Mouse (Mus musculus): Measurements from ENCODE around the gene Polr2l. TPM values are rescaled to one million over a fixed set of nuclear protein-coding genes. Genes with fewer than 3 reads are reported as not detected.
A peak's percentile ranks its signal among the peaks of the same experiment; 100 is the strongest.

Polr2l gene
- total and polyA plus RNA-seq, 2 experiments from 2014 or later = 21.1 to 73.2 TPM

DNA sequence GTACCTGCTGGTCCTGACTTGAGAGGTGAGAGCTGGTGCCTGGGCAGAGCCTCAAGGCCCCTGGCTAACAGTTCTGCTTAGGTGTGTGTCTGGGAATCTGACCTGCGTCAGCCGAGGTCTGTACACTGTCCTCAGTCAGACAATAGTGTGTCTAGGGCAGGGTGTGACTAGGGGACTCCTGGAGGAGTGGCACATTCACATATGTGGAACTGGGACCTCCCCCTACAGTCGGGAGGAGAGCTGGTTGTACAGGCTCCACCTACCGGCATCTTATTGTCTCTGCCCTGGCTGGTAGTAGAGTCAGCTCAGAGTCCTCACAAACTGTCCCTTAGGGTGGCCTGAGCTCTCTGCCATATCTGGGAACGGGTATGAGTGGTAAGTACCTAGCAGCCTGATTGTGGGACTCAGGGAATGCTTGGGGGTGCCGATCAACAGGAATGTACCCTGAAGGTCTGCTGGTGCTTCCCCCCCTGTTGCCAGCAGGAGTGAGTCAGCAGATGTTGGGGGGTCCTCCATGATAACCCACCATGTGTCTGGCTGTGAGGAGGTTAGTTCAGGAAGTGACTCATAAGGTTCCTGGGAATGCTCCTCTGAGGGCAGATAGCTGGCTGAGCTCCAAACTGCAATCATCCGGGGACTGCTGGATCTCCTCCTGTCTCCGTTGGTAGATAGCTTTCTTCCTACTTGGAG is 6.3 kb downstream of the Polr2l start:
- Histone ChIP-seq H3K27ac (ENCODE audit: low read depth, low read length) (peak overlapping the region; percentile 84), H3K27me3 (ENCODE audit: insufficient read depth, low read length) (peaks cover 25% of the 10 kb centered on the region), H3K4me3 (ENCODE audit: low read depth, low read length) (peak overlapping the region; percentile 62), H3K36me3 (ENCODE audit: insufficient read depth) (peaks cover 23% of the 10 kb centered on the region), H3K9me3 (ENCODE audit: low read length) (no peaks in the 10 kb centered on the region), H3K4me2 (ENCODE audit: low read depth) (peak overlapping the region; percentile 72), H3K4me1 (ENCODE audit: insufficient read depth) (peaks cover 20% of the 10 kb centered on the region; the same call in 1 of the 2 replicates), H3K9ac (peak overlapping the region; percentile 69)
- peak; percentile 82 for DNase-seq
- 8% methylated on average over 8 of the region's 8 CpGs for WGBS
- ATAC-seq = peak; percentile 84
- TF ChIP-seq CTCF (IDR thresholded peaks at IDR 0.05; ENCODE audit: low read depth) = peak; percentile 59

DNA sequence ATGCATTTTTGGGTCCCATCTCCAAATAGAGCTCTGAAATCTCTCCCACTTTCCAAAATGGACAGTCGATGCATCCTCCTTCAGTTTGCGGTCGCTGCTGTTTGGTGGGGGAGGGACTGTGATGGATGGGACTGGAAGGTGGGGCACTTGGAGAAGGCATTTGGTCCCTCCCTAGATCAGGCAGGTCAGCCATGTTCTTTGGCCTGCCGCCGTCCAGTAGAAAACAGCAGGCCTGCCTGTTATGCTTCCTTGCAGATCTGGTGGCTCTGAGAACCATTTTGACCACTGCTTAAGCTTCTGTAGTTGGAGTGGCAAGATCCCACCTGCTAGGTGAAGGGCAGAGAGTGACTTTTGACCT is 6.8 kb downstream of the Polr2l start:
- Histone ChIP-seq H3K4me1 (ENCODE audit: insufficient read depth) (peaks cover 19% of the 10 kb centered on the region; the same call in 1 of the 2 replicates), H3K9me3 (ENCODE audit: low read length) (no peaks in the 10 kb centered on the region), H3K4me2 (ENCODE audit: low read depth) (peak overlapping the region; percentile 72), H3K36me3 (ENCODE audit: insufficient read depth) (peaks cover 23% of the 10 kb centered on the region), H3K27me3 (ENCODE audit: insufficient read depth, low read length) (peaks cover 25% of the 10 kb centered on the region), H3K27ac (ENCODE audit: low read depth, low read length) (peak overlapping the region; percentile 84), H3K4me3 (ENCODE audit: low read depth, low read length) (peak overlapping the region; percentile 62), H3K9ac (peak overlapping the region; percentile 69)
- no peak for TF ChIP-seq CTCF (IDR thresholded peaks at IDR 0.05; ENCODE audit: low read depth)
- ATAC-seq (peak; percentile 14; the same call in 1 of the 2 replicates), DNase-seq (no peak)
- 21% methylated on average over 5 of the region's 5 CpGs for WGBS

DNA sequence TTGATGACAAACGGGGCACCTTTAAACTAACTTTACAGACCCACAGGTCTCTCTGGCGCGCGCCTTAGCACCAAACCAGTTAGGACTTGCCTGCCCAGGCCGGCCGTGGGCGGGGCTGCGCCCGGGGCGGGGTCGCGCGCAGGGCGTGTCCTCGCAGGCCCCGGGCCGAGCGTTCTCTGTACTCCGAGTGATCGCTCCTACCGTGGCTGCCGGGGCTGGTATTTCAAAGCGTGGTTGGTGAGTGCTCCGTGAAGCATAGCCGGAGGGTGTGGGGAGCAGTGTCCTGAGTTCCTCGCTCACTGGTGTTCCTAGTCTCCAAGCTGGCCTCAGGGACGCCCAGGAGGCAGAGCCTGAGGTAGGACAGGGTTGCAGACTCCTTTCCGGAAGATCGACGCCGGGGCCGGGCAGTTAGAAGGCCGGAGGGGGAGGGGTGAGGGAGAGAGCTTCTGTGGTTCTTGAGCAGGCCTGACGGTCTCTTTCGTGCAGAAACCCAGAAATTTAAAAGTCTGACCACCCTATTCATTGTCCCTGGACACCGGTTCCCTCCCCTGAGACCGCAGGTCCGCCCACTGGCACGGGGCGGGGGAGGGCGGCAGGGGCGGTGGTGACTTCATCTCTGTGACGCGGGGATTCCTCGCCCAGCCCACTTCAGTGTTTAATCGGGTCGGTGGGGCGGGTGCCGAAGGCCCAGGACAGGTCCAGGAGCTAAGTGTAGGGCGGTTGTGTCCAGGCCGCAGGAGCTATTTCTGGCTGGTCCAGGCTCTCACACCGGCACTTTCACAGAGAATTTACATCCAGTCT is 7.5 kb downstream of the Polr2l start, which contains the start of gene Cd151:
Cd151 (plus strand) TSS at position 163 of the 801 bp plus-strand sequence.
- ATAC-seq = peak; percentile 60
- peak within 1 kb of the TSS; percentile 84 for H3K27ac ChIP-seq (ENCODE audit: low read depth, low read length)
- H3K4me1 ChIP-seq (ENCODE audit: insufficient read depth) = peaks cover 19% of the 10 kb centered on the region; the same call in 1 of the 2 replicates
- TF ChIP-seq CTCF (IDR thresholded peaks at IDR 0.05; ENCODE audit: low read depth) = no peak
- peak within 1 kb of the TSS; percentile 72 for H3K4me2 ChIP-seq (ENCODE audit: low read depth)
- peak within 1 kb of the TSS; percentile 62 for H3K4me3 ChIP-seq (ENCODE audit: low read depth, low read length)
- 6% methylated on average over 51 of the region's 52 CpGs for whole genome bisulfite sequencing
- peak within 1 kb of the TSS; percentile 69 for H3K9ac ChIP-seq
- H3K9me3 ChIP-seq (ENCODE audit: low read length) = no peaks in the 10 kb centered on the region
- DNase-seq = peak; percentile 77
- H3K36me3 ChIP-seq (ENCODE audit: insufficient read depth) = peaks cover 23% of the 10 kb centered on the region
- peaks cover 29% of the 10 kb centered on the region for H3K27me3 ChIP-seq (ENCODE audit: insufficient read depth, low read length)

DNA sequence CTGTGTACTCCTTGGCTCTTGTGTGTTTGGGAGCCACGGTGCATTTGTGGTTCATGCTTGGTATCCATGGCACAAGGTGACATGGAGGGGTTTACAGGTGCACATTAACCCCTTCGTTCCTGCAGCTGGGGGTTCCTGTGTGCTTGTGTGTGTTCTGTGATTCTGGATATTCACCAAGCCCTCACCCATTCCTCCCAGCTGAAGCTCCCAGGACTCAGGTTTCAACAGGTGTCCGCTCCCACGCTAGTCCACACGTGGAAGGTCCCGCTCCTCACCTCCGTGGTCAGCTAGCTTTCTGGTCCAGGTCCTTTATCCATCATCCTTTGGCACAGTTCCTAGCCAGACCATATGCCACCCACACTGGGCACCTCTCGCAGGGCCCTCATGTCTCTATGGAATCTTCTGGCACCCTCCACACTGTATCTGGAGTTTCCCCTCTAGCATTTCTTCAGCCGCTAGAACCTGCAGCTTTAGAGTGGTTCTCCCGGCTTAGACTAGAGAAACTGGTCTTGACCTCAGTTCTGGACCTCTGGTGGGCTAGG is 8.3 kb downstream of the Polr2l start:
- no peak overlapping the region for H3K27ac ChIP-seq (ENCODE audit: low read depth, low read length)
- H3K4me3 ChIP-seq (ENCODE audit: low read depth, low read length) = peak overlapping the region; percentile 62
- peaks cover 19% of the 10 kb centered on the region for H3K36me3 ChIP-seq (ENCODE audit: insufficient read depth)
- H3K9me3 ChIP-seq (ENCODE audit: low read length) = no peaks in the 10 kb centered on the region
- H3K27me3 ChIP-seq (ENCODE audit: insufficient read depth, low read length) = peaks cover 36% of the 10 kb centered on the region
- peak overlapping the region; percentile 69 for H3K9ac ChIP-seq
- WGBS = 60% methylated on average over 10 of the region's 10 CpGs
- peak overlapping the region; percentile 72 for H3K4me2 ChIP-seq (ENCODE audit: low read depth)
- peaks cover 19% of the 10 kb centered on the region; the same call in 1 of the 2 replicates for H3K4me1 ChIP-seq (ENCODE audit: insufficient read depth)
- TF ChIP-seq CTCF (IDR thresholded peaks at IDR 0.05; ENCODE audit: low read depth) = no peak
- ATAC-seq (no peak), DNase-seq (no peak)

DNA sequence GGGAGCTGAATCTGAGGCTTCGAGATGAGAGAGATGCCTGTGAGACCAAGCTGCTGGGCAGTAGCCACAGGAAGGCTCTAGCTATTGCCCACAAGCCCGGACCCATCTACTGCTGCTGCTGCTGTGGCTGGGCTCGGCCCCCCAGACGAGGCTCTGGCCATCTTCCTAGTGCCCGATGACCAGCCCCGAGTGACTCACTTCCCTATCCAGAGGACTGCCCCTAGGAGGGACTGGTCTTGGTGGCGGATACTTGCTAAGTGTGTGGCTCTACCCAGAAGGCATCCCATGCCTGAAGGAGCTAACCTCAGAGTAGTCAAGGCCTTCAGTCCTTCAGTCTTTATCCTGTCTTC is 8.9 kb downstream of the Polr2l start:
- no peak for DNase-seq
- Histone ChIP-seq H3K9me3 (ENCODE audit: low read length) (no peaks in the 10 kb centered on the region), H3K27me3 (ENCODE audit: insufficient read depth, low read length) (peaks cover 43% of the 10 kb centered on the region), H3K4me3 (ENCODE audit: low read depth, low read length) (no peak overlapping the region), H3K27ac (ENCODE audit: low read depth, low read length) (no peak overlapping the region), H3K4me1 (ENCODE audit: insufficient read depth) (peaks cover 19% of the 10 kb centered on the region; the same call in 1 of the 2 replicates), H3K4me2 (ENCODE audit: low read depth) (no peak overlapping the region), H3K36me3 (ENCODE audit: insufficient read depth) (peaks cover 14% of the 10 kb centered on the region), H3K9ac (no peak overlapping the region)
- 77% methylated on average over 7 of the region's 7 CpGs for WGBS
- ATAC-seq = no peak
- no peak for TF ChIP-seq CTCF (IDR thresholded peaks at IDR 0.05; ENCODE audit: low read depth)

DNA sequence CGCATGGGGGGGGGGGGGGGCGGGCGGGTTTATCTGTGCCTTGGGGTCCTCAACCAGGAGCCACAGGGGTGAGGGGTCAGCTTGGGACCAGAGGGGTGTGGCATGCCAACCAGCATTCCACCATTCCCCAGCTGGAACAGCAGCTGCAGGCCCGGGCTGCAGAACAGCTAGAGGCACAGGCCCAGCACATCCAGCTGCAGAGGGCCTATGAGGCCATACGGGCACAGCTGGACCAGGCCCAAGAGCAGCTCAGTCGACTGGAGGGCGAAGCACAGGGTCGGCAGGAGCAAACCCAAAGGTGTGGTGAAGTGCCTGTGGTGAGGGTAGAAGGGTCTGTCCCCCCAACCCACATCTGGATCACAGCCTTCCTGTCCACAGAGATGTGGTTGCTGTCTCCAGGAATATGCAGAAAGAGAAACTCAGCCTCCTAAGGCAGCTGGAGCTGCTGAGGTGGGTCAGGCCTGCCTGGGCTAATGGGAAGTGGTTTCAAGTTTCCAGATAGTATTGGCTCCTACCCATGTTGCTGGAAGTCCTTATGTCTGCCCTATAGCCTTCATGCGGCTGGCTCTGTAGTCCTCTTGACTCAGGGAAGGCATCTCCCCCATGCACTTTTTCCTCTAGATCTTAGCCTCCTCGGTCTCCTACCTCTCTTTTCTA is 9.4 kb downstream of the Polr2l start:
- Histone ChIP-seq H3K4me2 (ENCODE audit: low read depth) (peak overlapping the region; percentile 24; the same call in 1 of the 2 replicates), H3K36me3 (ENCODE audit: insufficient read depth) (peaks cover 10% of the 10 kb centered on the region), H3K4me1 (ENCODE audit: insufficient read depth) (peaks cover 19% of the 10 kb centered on the region; the same call in 1 of the 2 replicates), H3K9me3 (ENCODE audit: low read length) (no peaks in the 10 kb centered on the region), H3K27ac (ENCODE audit: low read depth, low read length) (no peak overlapping the region), H3K27me3 (ENCODE audit: insufficient read depth, low read length) (peaks cover 48% of the 10 kb centered on the region), H3K4me3 (ENCODE audit: low read depth, low read length) (no peak overlapping the region), H3K9ac (0 out of 2 replicates have a peak overlapping the region, but pooled peaks have one; percentile 3)
- no peak for TF ChIP-seq CTCF (IDR thresholded peaks at IDR 0.05; ENCODE audit: low read depth)
- ATAC-seq (no peak), DNase-seq (no peak)
- 47% methylated on average over 8 of the region's 10 CpGs for WGBS

Data from forebrain, postnatal 0 days (tissue).